Mouse (Mus musculus): ENCODE data around the gene Plk5.

GRCm38 (mm10) chr10:80367954-80368353 lies 11.7 kb downstream of the Plk5 start:
- TF ChIP-seq CTCF (IDR thresholded peaks at IDR 0.05; ENCODE audit: low read depth) (no peak), EP300 (IDR thresholded peaks at IDR 0.05; ENCODE audit: low read depth) (no peak)
